Mouse (Mus musculus) ES-Bruce4 (cell line): ENCODE measurements around the gene Tagln2. TPM values are rescaled to one million over a fixed set of nuclear protein-coding genes. Genes with fewer than 3 reads are reported as not detected.
A peak's percentile ranks its signal among the peaks of the same experiment; 100 is the strongest.

ENCODE experiments used
- H3K27ac ChIP-seq: 2 replicates; pipeline ENCODE4 v1.5.1; 2012; ENCODE audit warnings: low read length, inconsistent platforms; ENCODE audit not compliant: insufficient read depth
- H3K27me3 ChIP-seq: 2 replicates; pipeline ENCODE4 v1.6.1; 2012; ENCODE audit warnings: mild to moderate bottlenecking, low read length, inconsistent platforms; ENCODE audit not compliant: control insufficient read depth, poor library complexity, insufficient read depth, severe bottlenecking
- H3K36me3 ChIP-seq: 2 replicates; pipeline ENCODE4 v1.6.1; 2012; ENCODE audit warnings: inconsistent platforms, mild to moderate bottlenecking, low read length, moderate library complexity; ENCODE audit not compliant: control insufficient read depth, poor library complexity, insufficient read depth, severe bottlenecking
- H3K4me1 ChIP-seq: one replicate; pipeline ENCODE4 v1.8.1; 2011; ENCODE audit warnings: low read length; ENCODE audit not compliant: control insufficient read depth, insufficient read depth
- H3K4me3 ChIP-seq: 2 replicates; pipeline ENCODE4 v1.5.1; 2011; ENCODE audit warnings: low read depth, mild to moderate bottlenecking, low read length
- H3K9ac ChIP-seq: 2 replicates; pipeline ENCODE4 v1.6.1; 2012; ENCODE audit warnings: low read depth, mild to moderate bottlenecking, inconsistent platforms; ENCODE audit not compliant: poor library complexity, severe bottlenecking
- H3K9me3 ChIP-seq: replicated peaks from 2 replicates; pipeline ENCODE4 v1.6.1; 2012; ENCODE audit warnings: mild to moderate bottlenecking, low read length, inconsistent platforms; ENCODE audit not compliant: control insufficient read depth, poor library complexity, insufficient read depth, severe bottlenecking
- CTCF ChIP-seq: IDR thresholded peaks from one replicate; pipeline ENCODE4 v1.8.1; 2011; ENCODE audit warnings: low read depth, low read length
- EP300 ChIP-seq: IDR thresholded peaks from 2 replicates; pipeline ENCODE4 v1.6.1; 2011; ENCODE audit warnings: low read depth, low read length; ENCODE audit not compliant: insufficient read depth
- POLR2A ChIP-seq: IDR thresholded peaks from one replicate; pipeline ENCODE4 v1.8.1; 2011; ENCODE audit warnings: low read length; ENCODE audit not compliant: insufficient read depth
- polyA plus RNA-seq: library from polyadenylated mRNA; stranded (reverse); fragments of >200 nt; gene quantifications from 2 replicates; pipeline ENCODE4 v1.2.4, GENCODE M21; 2011; ENCODE audit warnings: low read depth; ENCODE audit not compliant: missing spikeins, insufficient read depth, insufficient read length

Gene Tagln2
- polyA plus RNA-seq, 1 experiment: 269 TPM

GRCm38 (mm10) chr1:172502145-172503110, 2.6 kb downstream of the Tagln2 start:
- no peaks in the 10 kb centered on the region for H3K27me3 ChIP-seq
- peak overlapping the region; percentile 16 for H3K4me3 ChIP-seq

GRCm38 (mm10) chr1:172503111-172503997, 3.5 kb downstream of the Tagln2 start:
- Histone ChIP-seq H3K27me3 (no peaks in the 10 kb centered on the region), H3K36me3 (peaks cover 13% of the 10 kb centered on the region), H3K27ac (no peak overlapping the region), H3K9ac (no peak overlapping the region), H3K4me1 (peaks cover 7% of the 10 kb centered on the region), H3K4me3 (no peak overlapping the region), H3K9me3 (no peaks in the 10 kb centered on the region)
- TF ChIP-seq CTCF (no peak), EP300 (no peak), POLR2A (no peak)

More at GRCm38 (mm10) chr1:172502145-172503110, 2.6 kb downstream of the Tagln2 start:
- H3K9ac ChIP-seq: no peak overlapping the region
- peak overlapping the region; percentile 34; the same call in 1 of the 2 replicates for H3K27ac ChIP-seq
- peaks cover 7% of the 10 kb centered on the region for H3K4me1 ChIP-seq
- no peaks in the 10 kb centered on the region for H3K9me3 ChIP-seq
- H3K36me3 ChIP-seq: peaks cover 13% of the 10 kb centered on the region
- TF ChIP-seq CTCF: no peak

GRCm38 (mm10) chr1:172504756-172505155, 4.9 kb downstream of the Tagln2 start:
- peaks cover 7% of the 10 kb centered on the region for H3K4me1 ChIP-seq

GRCm38 (mm10) chr1:172507001-172507400, 7.2 kb downstream of the Tagln2 start:
- TF ChIP-seq CTCF (no peak), EP300 (no peak), POLR2A (no peak)

More at GRCm38 (mm10) chr1:172504756-172505155, 4.9 kb downstream of the Tagln2 start:
- Histone ChIP-seq H3K27ac (no peak overlapping the region), H3K4me3 (no peak overlapping the region), H3K9me3 (no peaks in the 10 kb centered on the region), H3K9ac (no peak overlapping the region), H3K36me3 (peaks cover 13% of the 10 kb centered on the region), H3K27me3 (no peaks in the 10 kb centered on the region)
- TF ChIP-seq EP300 (no peak), CTCF (no peak), POLR2A (no peak)

GRCm38 (mm10) chr1:172507701-172508100, 7.9 kb downstream of the Tagln2 start:
- Histone ChIP-seq H3K4me3 (no peak overlapping the region), H3K4me1 (peaks cover 4% of the 10 kb centered on the region), H3K9ac (no peak overlapping the region), H3K9me3 (no peaks in the 10 kb centered on the region), H3K36me3 (peaks cover 13% of the 10 kb centered on the region), H3K27me3 (no peaks in the 10 kb centered on the region), H3K27ac (no peak overlapping the region)
- no peak for TF ChIP-seq CTCF

More at GRCm38 (mm10) chr1:172507001-172507400, 7.2 kb downstream of the Tagln2 start:
- H3K27me3 ChIP-seq: no peaks in the 10 kb centered on the region
- no peaks in the 10 kb centered on the region for H3K9me3 ChIP-seq
- no peak overlapping the region for H3K9ac ChIP-seq
- no peak overlapping the region for H3K4me3 ChIP-seq
- H3K4me1 ChIP-seq: peaks cover 7% of the 10 kb centered on the region
- H3K27ac ChIP-seq: no peak overlapping the region
- peaks cover 13% of the 10 kb centered on the region for H3K36me3 ChIP-seq

GRCm38 (mm10) chr1:172508172-172508571, 8.3 kb downstream of the Tagln2 start:
- no peaks in the 10 kb centered on the region for H3K9me3 ChIP-seq
- no peak overlapping the region for H3K4me3 ChIP-seq
- H3K36me3 ChIP-seq: peaks cover 13% of the 10 kb centered on the region
- TF ChIP-seq CTCF: no peak
- H3K27me3 ChIP-seq: no peaks in the 10 kb centered on the region
- H3K9ac ChIP-seq: no peak overlapping the region
- peaks cover 4% of the 10 kb centered on the region for H3K4me1 ChIP-seq
- H3K27ac ChIP-seq: no peak overlapping the region
